Mouse (Mus musculus) embryonic facial prominence, embryonic 12.5 days (tissue): ENCODE measurements around the gene Nlrp4c. TPM values are rescaled to one million over a fixed set of nuclear protein-coding genes. Genes with fewer than 3 reads are reported as not detected.
A peak's percentile ranks its signal among the peaks of the same experiment; 100 is the strongest.

Source experiments
- ATAC-seq: fragments of 200-750 bp; cut with Nextera tagmentation; 2 replicates; pipeline ENCODE4 v1.8.0; 2017; ENCODE audit not compliant: insufficient number of reproducible peaks, insufficient read depth, low FRiP score, low TSS enrichment
- H3K27ac ChIP-seq: fragments of 300-500 bp; sonication (generic); 2 replicates; pipeline ENCODE4 v1.5.1; 2016; ENCODE audit warnings: mild to moderate bottlenecking
- H3K27me3 ChIP-seq: fragments of 300-500 bp; sonication (generic); 2 replicates; pipeline ENCODE4 v1.6.1; 2016; ENCODE audit warnings: mild to moderate bottlenecking, moderate library complexity
- H3K36me3 ChIP-seq: fragments of 300-500 bp; sonication (generic); 2 replicates; pipeline ENCODE4 v1.6.1; 2016; ENCODE audit warnings: mild to moderate bottlenecking
- H3K4me1 ChIP-seq: fragments of 300-500 bp; sonication (generic); 2 replicates; pipeline ENCODE4 v1.6.1; 2016
- H3K4me2 ChIP-seq: fragments of 300-500 bp; sonication (generic); replicated peaks from 2 replicates; pipeline ENCODE4 v1.6.1; 2016; ENCODE audit warnings: mild to moderate bottlenecking, moderate library complexity
- H3K4me3 ChIP-seq: fragments of 300-500 bp; sonication (generic); 2 replicates; pipeline ENCODE4 v1.5.1; 2016; ENCODE audit warnings: mild to moderate bottlenecking
- H3K9ac ChIP-seq: fragments of 300-500 bp; sonication (generic); 2 replicates; pipeline ENCODE4 v1.6.1; 2016; ENCODE audit warnings: mild to moderate bottlenecking, moderate library complexity
- H3K9me3 ChIP-seq: fragments of 300-500 bp; sonication (generic); 2 replicates; pipeline ENCODE4 v1.6.1; 2016; ENCODE audit warnings: mild to moderate bottlenecking, moderate library complexity
- WGBS: fragments of 180-500 bp; shearing (Covaris S2); methylation state at CpG from one replicate; pipeline ENCODE4 v1.1.7; 2016; 5-methylcytosine and 5-hydroxymethylcytosine counted together
- polyA plus RNA-seq: library from polyadenylated mRNA; unstranded; fragments of >200 nt; fragmentation: Nextera tagmentation; extraction: Ambion mirVana; gene quantifications from 2 replicates; pipeline ENCODE4 v1.2.1, GENCODE M21; 2016

The Nlrp4c gene
- polyA plus RNA-seq, 1 experiment from 2014 or later: not detected

DNA sequence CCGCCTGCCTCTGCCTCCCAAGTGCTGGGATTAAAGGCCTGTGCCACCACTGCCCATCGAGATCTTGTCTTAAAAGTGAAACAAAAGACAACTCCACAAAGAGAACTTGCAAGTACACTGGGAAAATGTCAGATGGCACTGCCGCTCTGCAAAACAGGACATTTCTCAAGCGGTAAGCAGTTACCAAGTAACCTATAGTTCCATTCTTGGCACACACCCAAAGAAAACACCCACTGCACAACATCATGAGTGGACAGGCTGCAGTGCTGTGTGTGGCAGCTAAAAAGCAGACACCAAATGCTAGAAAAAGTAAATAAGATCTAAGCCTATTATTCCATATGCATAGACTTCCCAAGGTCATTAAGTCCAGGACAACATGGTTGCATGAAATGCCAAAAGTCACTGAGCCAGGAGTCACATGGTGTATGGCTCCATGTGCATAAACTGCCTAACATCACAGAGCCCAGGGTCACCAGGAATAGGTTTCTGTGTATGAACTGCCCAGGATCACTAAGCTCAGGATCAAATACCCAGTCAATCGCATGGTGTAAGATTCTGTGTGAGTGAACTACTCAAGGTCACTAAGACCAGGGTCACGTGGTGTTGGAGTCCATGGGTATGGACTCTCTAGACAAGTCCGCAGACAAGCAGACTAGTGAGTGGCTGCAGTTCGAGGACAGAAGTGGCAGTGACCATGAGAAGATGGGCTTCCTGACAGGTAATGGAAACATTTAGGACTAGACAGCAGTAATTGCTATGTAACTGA is 100.6 kb downstream of the Nlrp4c start:
- Histone ChIP-seq H3K4me2 (no peak overlapping the region), H3K27ac (no peak overlapping the region), H3K27me3 (no peaks in the 10 kb centered on the region), H3K36me3 (peaks cover 6% of the 10 kb centered on the region; the same call in 1 of the 2 replicates), H3K9ac (no peak overlapping the region), H3K4me1 (no peaks in the 10 kb centered on the region), H3K9me3 (no peaks in the 10 kb centered on the region), H3K4me3 (no peak overlapping the region)
- ATAC-seq: no peak
- WGBS: 83% methylated on average over 8 of the region's 8 CpGs

DNA sequence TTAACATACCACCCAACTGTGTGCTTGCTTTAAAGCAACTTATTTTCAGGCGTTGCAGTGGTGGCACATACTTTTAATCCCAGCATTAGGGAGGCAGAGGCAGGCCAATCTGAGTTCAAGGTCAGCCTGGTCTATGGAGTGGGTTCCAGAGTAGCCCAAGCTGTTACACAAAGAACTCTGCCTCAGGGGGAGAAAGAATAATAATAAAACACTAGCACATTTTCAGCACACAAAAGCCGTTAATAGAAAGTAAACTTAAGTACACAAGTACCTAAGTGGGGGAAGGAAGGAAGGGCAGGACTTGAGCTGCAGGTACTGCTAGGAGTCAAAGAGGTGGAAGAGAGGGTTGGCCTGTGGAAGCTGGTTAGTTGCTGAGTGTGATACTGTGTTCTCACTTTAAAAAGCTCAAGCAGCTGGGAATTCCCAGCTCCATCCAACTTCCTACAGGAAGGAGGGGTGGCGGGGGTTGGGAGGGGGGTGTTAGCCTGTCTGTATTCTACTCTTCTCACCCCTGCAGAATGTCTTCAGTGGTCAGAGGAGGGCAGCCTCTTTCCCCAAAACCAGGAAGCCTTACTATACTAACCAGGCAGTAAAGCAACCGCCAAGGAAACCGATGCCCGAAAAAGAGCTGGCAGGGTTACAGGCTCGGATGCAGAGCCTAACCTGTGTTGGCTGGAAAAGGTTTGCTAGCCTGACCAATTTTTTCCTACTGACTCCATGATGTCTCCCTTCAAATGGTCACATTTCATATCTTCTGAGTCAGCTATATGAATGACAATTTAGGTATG is 101.4 kb downstream of the Nlrp4c start:
- H3K27me3 ChIP-seq: no peaks in the 10 kb centered on the region
- no peak overlapping the region for H3K4me2 ChIP-seq
- no peak for ATAC-seq
- peaks cover 6% of the 10 kb centered on the region; the same call in 1 of the 2 replicates for H3K36me3 ChIP-seq
- H3K9me3 ChIP-seq: no peaks in the 10 kb centered on the region
- H3K9ac ChIP-seq: no peak overlapping the region
- no peak overlapping the region for H3K27ac ChIP-seq
- H3K4me3 ChIP-seq: no peak overlapping the region
- H3K4me1 ChIP-seq: no peaks in the 10 kb centered on the region
- 84% methylated on average over 7 of the region's 7 CpGs for WGBS

DNA sequence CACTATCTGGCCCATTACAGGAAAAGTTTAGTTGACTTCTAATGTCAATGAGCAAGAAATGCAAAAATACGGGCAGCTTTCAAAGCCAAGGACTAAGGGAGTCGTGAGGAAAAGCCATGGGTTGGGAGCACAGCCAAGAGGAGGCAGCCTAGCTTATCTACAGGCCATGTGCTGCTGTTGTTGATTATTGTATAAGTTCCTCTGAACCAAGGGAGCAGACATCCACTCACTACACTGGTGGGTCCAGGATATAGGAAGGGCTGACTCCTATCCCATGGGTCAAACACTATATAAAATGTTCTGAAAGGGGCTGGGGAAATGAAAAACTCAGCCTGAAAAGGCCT is 102.0 kb downstream of the Nlrp4c start:
- Histone ChIP-seq H3K27ac (no peak overlapping the region), H3K27me3 (no peaks in the 10 kb centered on the region), H3K9ac (no peak overlapping the region), H3K36me3 (peaks cover 3% of the 10 kb centered on the region; the same call in 1 of the 2 replicates), H3K4me3 (no peak overlapping the region), H3K9me3 (no peaks in the 10 kb centered on the region), H3K4me1 (no peaks in the 10 kb centered on the region), H3K4me2 (no peak overlapping the region)
- WGBS: 75% methylated on average over 2 of the region's 2 CpGs
- ATAC-seq: no peak

DNA sequence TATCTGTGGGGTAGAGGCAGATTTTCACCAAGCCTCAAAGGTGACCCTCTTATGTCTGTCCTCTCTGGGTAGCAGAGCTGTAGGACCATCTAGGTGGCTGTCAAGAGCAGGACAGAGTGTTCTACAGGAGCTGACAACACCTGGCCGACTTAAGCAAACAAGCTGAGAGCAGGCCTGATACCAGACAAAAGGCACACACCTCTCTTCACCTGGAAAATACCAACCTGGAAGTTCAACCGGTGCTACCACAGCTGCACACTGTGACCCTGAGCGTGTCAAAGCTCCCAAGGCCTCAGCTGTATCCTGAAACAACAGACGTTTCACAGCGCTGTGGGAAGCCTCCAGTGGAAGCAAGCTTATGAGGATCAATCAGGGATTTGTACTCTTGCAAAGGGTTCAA is 102.7 kb downstream of the Nlrp4c start:
- WGBS: 75% methylated on average over 5 of the region's 5 CpGs
- Histone ChIP-seq H3K27ac (no peak overlapping the region), H3K9ac (no peak overlapping the region), H3K4me1 (no peaks in the 10 kb centered on the region), H3K4me2 (no peak overlapping the region), H3K9me3 (no peaks in the 10 kb centered on the region), H3K27me3 (no peaks in the 10 kb centered on the region), H3K4me3 (no peak overlapping the region), H3K36me3 (no peaks in the 10 kb centered on the region)
- no peak for ATAC-seq

DNA sequence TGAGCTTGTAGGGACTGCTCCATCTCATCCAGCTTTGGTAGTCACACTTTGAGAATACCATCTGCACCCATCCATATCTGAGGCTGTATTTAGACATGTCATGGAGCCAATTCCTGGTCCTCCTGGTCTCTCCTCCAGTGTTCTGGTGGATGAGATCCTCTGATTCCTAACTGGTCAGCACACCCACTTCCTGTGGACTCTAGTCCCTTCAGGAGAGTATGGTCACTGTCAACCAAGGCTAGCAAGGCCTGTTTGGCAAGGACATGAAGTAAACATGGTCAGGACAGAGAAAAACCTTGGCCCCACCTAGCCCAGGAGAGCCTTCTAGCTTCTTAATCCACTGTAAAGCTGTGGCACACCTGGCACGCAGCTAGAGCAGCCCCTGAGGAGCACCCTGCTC is 106.3 kb downstream of the Nlrp4c start:
- ATAC-seq: no peak
- Histone ChIP-seq H3K4me3 (no peak overlapping the region), H3K27ac (no peak overlapping the region), H3K27me3 (no peaks in the 10 kb centered on the region), H3K9me3 (no peaks in the 10 kb centered on the region), H3K4me2 (no peak overlapping the region), H3K36me3 (no peaks in the 10 kb centered on the region), H3K9ac (no peak overlapping the region), H3K4me1 (peaks cover 10% of the 10 kb centered on the region; the same call in 1 of the 2 replicates)
- WGBS: 81% methylated on average over 1 of the region's 1 CpGs

DNA sequence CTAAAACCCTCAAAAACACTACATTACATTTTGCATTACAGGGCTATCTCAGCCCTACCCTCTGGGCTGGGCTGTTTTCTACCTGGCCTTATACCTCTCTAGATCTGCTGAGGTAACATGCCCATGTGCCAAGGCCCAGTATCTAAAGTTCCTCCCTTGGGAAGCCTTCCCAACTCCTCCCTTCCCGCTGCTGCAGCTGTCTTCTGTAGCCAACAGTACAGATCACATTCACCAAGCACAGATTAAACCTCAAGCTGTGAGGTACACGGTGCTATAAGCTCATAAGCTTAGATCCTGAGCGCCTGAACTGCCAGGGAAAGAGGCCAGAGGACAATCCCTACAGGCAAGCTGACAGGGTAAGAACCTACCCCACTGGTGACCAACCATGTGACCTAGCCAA is 107.1 kb downstream of the Nlrp4c start:
- Histone ChIP-seq H3K27ac (no peak overlapping the region), H3K4me2 (no peak overlapping the region), H3K4me3 (no peak overlapping the region), H3K9me3 (no peaks in the 10 kb centered on the region), H3K36me3 (no peaks in the 10 kb centered on the region), H3K4me1 (peaks cover 14% of the 10 kb centered on the region), H3K9ac (no peak overlapping the region), H3K27me3 (no peaks in the 10 kb centered on the region)
- ATAC-seq: no peak
- 82% methylated on average over 3 of the region's 3 CpGs for WGBS

DNA sequence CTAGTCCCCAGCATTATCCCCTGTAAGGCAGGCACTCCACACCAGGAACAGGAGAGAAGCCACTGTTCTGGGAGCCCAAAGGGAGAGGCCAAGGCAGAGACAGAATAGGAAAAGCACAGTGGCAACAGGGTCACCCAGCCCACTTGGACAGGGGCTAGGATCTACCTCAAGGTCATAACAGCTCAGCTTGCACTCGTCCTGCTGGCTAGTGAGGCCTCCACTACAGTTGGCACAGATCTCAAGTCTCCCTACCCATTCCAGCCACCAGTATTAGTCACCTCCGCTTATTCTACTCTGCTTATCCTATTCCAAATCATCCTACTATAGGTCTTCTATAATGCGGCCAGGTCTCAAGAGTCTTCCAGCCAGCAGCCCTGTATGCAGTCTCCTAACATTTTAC is 108.2 kb downstream of the Nlrp4c start:
- H3K9me3 ChIP-seq: no peaks in the 10 kb centered on the region
- H3K9ac ChIP-seq: no peak overlapping the region
- H3K4me3 ChIP-seq: no peak overlapping the region
- H3K27me3 ChIP-seq: no peaks in the 10 kb centered on the region
- 93% methylated on average over 3 of the region's 3 CpGs for WGBS
- H3K36me3 ChIP-seq: no peaks in the 10 kb centered on the region
- no peak for ATAC-seq
- no peak overlapping the region for H3K4me2 ChIP-seq
- H3K27ac ChIP-seq: no peak overlapping the region
- peaks cover 14% of the 10 kb centered on the region for H3K4me1 ChIP-seq

DNA sequence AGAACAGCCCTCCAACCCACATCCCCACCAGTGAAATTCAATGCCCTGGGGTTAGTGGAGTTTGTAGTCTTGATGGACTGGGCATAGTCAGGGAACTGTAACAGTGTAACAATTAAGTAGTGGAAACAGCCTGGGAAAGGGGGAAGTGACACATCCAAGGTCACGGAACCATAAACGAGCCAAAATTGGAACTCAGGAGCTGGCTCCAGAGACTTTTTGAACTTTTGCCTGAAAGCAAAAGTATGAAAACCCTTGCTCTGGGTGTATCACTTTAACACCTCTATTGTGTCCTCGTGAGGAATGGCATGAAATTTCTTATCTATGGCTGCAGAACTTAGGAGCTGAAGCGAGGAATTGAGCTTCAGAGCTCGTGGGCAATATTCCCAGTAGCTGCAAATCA is 109.2 kb downstream of the Nlrp4c start:
- 81% methylated on average over 5 of the region's 5 CpGs for WGBS
- peak overlapping the region; percentile 83 for H3K4me3 ChIP-seq

More for the DNA sequence above, 109.2 kb downstream of the Nlrp4c start:
- peak overlapping the region; percentile 95; the same call in 1 of the 2 replicates for H3K9ac ChIP-seq
- H3K4me2 ChIP-seq: peak overlapping the region; percentile 94
- H3K9me3 ChIP-seq: no peaks in the 10 kb centered on the region
- H3K27me3 ChIP-seq: no peaks in the 10 kb centered on the region
- no peak overlapping the region for H3K27ac ChIP-seq
- H3K36me3 ChIP-seq: no peaks in the 10 kb centered on the region
- no peak for ATAC-seq
- peaks cover 14% of the 10 kb centered on the region for H3K4me1 ChIP-seq

Other genes starting within 250 kb of the Nlrp4c start
- gene Vmn1r63, start 239.7 kb upstream of the Nlrp4c start, polyA plus RNA-seq: not detected in 2 replicates
- not detected in 2 replicates for gene Vmn1r64, start 160.6 kb upstream of the Nlrp4c start, polyA plus RNA-seq
- gene Vmn1r65, start 34.2 kb upstream of the Nlrp4c start, polyA plus RNA-seq: not detected in 2 replicates
- 31.9 and 33.8 TPM in 2 replicates for gene Zfp787, start 110.8 kb downstream of the Nlrp4c start, polyA plus RNA-seq
- gene Zfp444, start 127.1 kb downstream of the Nlrp4c start, polyA plus RNA-seq: 80.2 and 80.4 TPM in 2 replicates
- gene Galp, start 151.9 kb downstream of the Nlrp4c start, polyA plus RNA-seq: not detected in 2 replicates
- gene Zscan5b, start 177.1 kb downstream of the Nlrp4c start, polyA plus RNA-seq: not detected in 2 replicates
- not detected in 2 replicates for gene Epp13, start 207.5 kb downstream of the Nlrp4c start, polyA plus RNA-seq
- 6.4 and 8.4 TPM in 2 replicates for gene Zfp667, start 241.4 kb downstream of the Nlrp4c start, polyA plus RNA-seq